Comparison of ENCODE assay signal across 24 mouse cellular contexts in genomic region chr13:96740159-96740558, GRCm38 (mm10). TPM values are rescaled to one million over a fixed set of nuclear protein-coding genes. Genes with fewer than 3 reads are reported as not detected.
"Had no signal": no experiment of that assay in that cellular context is flagged by ENCODE, and none has a peak within 500 bp of the region (broad histone marks: within the 10 kb centered on the region; RNA-seq: fewer than 3 reads in every experiment).

No protein-coding gene starts in this region.

- H3K4me1 ChIP-seq: neural tube, embryonic 13.5 days; neural tube, embryonic 15.5 days; stomach, embryonic 15.5 days had no signal

- H3K4me2 ChIP-seq: neural tube, embryonic 13.5 days; neural tube, embryonic 15.5 days; stomach, embryonic 15.5 days had no signal

- H3K4me3 ChIP-seq: neural tube, embryonic 13.5 days; neural tube, embryonic 15.5 days; stomach, embryonic 15.5 days had no signal

- H3K36me3 ChIP-seq: neural tube, embryonic 13.5 days; neural tube, embryonic 15.5 days; stomach, embryonic 15.5 days had no signal

- H3K27ac ChIP-seq: neural tube, embryonic 13.5 days; neural tube, embryonic 15.5 days; stomach, embryonic 15.5 days; stomach, postnatal 0 days had no signal

- H3K9me3 ChIP-seq: neural tube, embryonic 13.5 days; neural tube, embryonic 15.5 days; stomach, embryonic 15.5 days had no signal

- DNase-seq: retina, postnatal 1 day; right cerebral cortex, adult 18-20 months; right cerebral cortex, postnatal 14 days; right cerebral cortex, postnatal 25 days; right cerebral cortex, postnatal 4 days; spleen, adult 18-20 months; thymus, adult 18-20 months; thymus, adult 2 months; thymus, postnatal 14 days; thymus, postnatal 25 days; thymus, postnatal 36 days; thymus, postnatal 4 days had no signal

- H3K27me3 ChIP-seq: neural tube, embryonic 13.5 days; neural tube, embryonic 15.5 days; stomach, embryonic 15.5 days had no signal

- H3K9ac ChIP-seq: neural tube, embryonic 13.5 days; neural tube, embryonic 15.5 days; stomach, embryonic 15.5 days had no signal

RNA-seq across cellular contexts. Expression of gene Ankrd31, which starts 7.9 kb away (rescaled TPM):
- total RNA-seq: neutrophil, adult 5-6 weeks had no signal
- polyA plus RNA-seq: neural tube, embryonic 13.5 days; neural tube, embryonic 14.5 days; small intestine, adult 2 months; spleen, adult 2 months; stomach, embryonic 14.5 days; stomach, embryonic 15.5 days; stomach, embryonic 16.5 days; stomach, postnatal 0 days; thymus, adult 2 months; thymus, postnatal 0 days; urinary bladder, adult 2 months had no signal
